Mouse (Mus musculus) cerebellum, adult 18-20 months (tissue): ENCODE data around the gene Col7a1.

Source experiments
- DNase-seq, 2 experiments: peaks; one replicate each; pipeline ENCODE4 v3.0.0; 2021

Col7a1 gene

DNA sequence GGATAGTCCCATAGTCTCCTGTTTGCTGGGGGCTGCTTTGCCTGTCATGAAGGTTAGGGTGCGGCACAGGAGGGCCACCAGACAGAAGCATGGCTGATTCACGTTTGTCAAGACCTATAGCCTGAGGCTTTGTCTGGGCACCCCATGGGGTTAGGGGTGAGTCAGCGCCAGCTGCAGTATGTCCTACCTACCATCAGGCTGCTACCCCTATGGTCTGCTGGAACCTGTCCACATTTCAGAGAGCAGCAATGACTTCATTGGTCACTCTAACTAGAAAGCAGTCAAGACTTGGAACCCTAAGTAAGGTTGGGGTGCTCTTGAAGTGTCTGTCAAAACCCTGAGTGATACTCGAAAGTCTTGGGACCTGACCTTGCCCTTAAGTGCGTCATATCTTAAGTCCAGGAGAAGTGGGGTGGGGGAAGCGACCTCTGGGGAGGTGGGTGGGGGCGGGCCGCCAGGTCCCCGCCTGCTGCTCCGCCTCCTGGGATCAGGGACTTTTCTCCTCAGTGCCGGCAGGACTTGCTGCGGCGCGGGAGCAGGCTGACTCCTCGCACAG lies at the start of gene Col7a1:
TSS of gene Col7a1 (plus strand) at position 506 of the 556 bp plus-strand sequence.
- no peak for DNase-seq

GRCm38 (mm10) chr9:108912308-108912707 lies 41.1 kb upstream of the Col7a1 start:
- DNase-seq, result no peak

- DNase-seq, result no peak
These were observed 40.2 kb upstream of the Col7a1 start for GRCm38 (mm10) chr9:108913161-108913560.

DNA sequence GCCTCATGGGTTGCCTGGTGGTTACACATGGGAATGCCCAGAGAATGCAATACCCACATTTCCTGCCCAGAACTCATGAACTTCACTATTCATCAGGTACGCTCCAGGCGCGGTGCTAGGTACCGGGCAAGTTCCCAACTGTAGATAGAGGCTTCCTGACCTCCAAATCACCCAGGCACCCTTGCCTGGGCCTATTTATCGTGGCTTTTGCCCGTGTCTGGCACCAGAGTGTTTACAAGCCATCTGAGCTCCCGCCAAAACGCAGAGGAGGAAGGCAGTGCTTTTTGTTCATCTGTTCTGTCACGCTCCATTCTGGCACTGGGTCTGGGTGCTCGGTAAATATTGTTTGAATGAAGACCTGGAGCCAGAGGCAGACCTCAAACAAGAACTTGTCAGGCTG lies 39.8 kb upstream of the Col7a1 start:
- DNase-seq, result no peak

DNA sequence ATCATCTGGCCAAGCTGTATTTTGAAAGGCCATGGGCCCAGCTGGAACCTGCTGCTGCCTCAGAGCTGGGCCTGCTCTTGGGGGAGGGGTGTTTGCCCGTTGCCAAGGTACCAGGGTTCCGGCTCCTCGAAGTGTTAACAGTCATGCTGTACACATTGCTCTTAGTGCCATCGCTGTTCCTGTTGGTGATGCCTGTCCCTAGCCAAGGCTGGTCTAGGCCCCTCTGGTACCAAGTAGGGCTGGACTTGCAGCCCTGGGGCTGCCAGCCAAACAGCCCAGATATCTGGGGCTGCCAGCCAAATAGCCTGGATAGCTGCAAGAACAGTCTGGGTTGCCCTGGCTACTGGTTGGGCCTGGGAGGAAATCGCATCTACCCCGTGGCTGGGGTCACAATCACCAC lies 38.9 kb upstream of the Col7a1 start, which contains the start of gene Tmem89:
TSS of gene Tmem89 (plus strand) at position 129 of the 400 bp plus-strand sequence.
- peak; percentile 48 to 51 for DNase-seq

- no peak for DNase-seq
These were observed 27.5 kb upstream of the Col7a1 start for GRCm38 (mm10) chr9:108925897-108926296.

DNA sequence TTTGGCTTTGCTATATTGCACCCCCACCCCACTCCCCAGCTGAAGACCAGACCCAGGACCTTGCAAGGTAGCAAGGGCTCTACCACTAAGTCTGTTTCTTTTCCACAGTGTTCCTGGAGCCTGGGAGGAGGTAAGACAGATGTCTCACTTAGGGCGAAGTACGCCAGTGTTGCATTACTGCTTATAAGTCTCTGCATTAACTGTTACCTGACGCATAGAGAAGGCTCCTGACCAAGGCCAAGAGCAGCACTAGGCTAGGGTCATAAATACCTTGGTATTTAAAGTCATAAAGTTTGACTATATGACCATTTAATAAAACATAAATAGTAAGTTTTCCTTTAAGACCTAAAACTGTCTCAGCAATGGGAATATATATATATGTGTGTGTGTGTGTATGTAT lies 25.0 kb upstream of the Col7a1 start:
- no peak for DNase-seq

DNA sequence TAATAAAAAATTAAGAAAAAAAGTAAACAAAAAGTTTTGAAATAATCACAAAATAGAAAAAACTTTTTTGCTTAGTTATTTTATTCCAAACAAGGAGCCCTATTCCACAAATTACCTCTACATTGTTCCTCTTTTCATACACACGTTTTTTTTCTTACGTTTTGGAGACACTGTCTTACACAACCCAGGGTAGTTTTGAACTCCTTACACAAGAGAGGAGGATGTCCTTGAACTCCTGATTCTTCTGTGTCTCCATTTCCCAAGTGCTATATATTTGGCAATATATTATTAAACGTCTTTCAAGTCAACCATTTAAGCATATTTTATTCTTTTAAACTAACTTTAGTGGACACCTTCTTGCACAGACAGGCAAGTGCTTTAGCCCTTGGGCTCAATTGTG lies 17.4 kb upstream of the Col7a1 start:
- DNase-seq, result no peak

DNA sequence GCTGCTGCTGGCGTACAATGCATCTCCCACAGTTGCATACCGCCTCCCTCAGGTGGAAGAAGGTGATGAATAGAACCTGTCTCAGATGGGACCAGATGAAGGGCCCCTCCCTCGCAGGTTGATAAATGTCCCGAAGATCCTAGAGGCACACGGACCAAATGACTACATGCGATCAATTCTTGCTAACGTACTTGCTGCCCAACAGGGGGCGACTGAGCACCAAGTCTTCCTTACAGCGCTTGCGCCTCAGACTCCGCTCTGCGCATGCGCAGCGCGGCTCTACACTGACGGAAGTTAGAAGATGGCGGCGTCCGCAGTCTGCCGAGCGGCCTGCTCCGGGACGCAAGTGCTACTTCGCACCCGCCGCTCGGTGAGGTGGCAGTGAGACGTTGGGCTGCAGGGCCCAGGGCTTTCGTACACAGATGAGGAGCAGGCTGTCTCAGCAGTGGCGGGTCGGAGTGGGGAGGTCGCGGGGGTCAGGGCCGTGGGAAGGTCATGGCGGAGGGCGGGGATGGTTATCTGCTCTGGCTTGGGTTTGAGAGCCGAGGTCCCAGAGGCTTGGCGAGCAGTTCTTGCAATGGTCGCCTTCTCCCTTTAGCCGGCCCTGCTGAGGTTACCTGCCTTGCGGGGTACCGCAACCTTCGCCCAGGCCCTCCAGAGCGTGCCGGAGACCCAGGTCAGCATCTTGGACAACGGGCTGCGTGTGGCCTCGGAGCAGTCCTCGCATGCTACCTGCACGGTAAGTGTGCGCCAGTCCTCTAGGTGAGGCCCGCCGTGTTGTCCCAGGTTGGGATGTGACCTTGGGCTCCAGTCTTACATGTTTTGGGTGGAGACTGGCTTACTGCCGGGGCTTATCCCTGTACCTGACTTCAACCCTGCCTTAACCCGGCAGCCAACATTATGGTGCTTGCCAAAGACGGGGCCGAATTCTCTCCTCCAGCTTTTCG lies 16.7 kb upstream of the Col7a1 start, which contains the start of gene Uqcrc1:
TSS of gene Uqcrc1 (plus strand) at position 216 of the 947 bp plus-strand sequence.
- peak; percentile 96 to 99 for DNase-seq

DNA sequence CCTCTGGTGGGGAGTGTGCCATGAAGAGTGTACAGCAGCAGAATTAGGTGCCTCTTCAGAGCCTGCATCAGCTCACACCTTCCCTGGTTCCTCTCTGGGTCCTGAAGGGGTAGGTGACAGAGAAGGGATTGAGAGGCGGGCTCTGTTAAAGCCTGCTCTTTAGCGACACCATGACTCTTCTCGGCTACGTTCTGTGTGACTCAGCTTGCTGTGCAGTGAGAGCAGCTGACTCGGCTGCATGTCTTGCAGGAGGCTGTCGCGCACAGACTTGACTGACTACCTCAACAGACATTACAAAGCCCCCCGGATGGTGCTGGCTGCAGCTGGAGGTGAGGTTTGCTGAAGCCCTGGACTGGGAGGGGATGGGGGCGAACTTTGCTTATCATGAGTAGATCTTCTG lies 8.3 kb upstream of the Col7a1 start:
- no peak for DNase-seq

DNA sequence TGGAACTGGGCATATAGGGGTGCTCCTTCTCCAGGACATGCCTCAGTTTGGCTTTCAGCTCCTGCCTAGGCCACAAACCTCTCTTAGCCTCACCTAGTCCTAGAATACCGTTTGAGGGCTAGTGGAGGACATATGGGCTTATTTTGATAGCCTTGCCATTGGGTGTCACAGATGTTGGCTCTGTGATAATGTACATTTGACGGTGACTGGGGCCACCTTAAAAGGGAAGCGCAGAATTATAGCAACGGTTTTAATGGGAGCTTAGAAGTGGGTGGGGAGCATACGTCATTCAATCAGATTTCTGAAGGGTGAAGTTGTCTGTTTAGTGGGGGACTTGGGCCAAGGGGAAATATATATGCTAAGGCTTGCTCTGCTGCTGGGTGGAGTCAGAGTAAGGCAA lies 7.8 kb upstream of the Col7a1 start:
- no peak for DNase-seq

DNA sequence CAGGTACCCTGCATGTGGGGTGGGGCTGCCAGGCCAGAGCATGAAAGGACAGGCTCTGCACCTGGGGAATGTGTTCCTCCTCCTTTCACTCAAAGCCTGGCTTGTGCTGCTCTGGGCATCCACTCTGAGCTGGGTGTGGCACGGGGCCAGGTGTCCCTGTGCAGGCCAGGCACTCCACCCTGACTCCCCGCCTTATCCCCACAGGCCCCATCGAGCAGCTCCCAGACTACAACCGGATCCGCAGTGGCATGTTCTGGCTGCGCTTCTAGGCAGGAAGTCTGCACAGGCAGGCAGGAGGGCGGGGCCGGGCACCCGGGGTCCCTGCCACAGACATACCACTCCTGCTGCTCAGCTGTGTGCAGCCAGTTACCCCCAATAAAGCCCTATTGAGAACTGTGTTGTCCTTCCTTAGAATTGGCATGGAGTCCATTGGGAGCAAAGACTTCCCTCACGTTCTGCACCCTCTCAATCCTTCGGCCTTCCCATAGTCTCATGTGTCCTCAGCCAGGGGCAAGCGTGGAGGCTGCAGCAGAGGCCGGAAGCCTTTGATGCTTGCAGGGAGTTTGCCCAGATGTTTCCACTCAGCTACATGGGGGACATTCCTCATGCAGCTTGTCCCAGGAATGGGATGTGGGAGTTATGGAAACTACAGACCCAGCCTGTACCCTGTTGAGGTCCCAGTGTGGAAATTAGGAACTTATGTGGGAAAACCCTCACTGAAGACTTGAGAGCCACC lies 4.0 kb upstream of the Col7a1 start:
- peak; percentile 53 to 64 for DNase-seq

DNA sequence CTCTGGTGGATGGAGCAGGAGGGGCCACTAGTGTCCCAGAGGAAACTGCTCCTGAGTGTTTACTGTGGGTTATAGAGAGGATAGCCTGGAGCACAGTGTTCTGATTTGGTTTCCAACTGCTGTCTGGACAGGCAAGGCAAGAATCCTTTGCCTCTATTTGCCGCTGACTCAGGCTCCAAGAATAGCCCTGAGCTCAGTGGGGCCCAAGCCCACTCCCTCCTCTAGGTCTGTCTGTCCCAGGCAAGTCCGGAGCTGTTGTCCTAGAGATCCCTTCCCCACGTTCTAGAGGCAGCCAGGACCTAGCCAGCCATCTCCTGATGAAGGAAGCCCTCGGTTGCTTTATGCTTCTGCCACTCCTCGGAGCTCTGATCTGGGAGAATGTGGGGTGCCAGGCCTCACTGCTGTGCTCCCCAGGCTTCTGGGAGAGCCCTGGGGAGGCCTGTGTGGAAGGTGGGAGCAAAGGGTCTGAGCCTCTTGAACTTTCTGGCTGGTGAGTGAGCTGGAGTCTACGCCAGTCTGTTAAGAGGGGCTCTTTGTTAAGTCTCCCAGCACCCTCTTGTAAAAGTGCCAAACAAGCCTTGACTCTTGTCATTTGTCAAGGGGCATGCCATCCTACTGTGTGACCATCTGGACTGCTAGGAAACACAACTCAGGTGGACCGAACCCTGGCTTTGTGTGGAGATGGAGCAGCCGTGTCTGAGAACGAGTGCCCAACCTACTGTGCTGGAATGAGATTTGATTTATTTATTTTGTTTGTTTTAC lies 3.2 kb upstream of the Col7a1 start:
- peak; percentile 34 to 39 for DNase-seq

DNA sequence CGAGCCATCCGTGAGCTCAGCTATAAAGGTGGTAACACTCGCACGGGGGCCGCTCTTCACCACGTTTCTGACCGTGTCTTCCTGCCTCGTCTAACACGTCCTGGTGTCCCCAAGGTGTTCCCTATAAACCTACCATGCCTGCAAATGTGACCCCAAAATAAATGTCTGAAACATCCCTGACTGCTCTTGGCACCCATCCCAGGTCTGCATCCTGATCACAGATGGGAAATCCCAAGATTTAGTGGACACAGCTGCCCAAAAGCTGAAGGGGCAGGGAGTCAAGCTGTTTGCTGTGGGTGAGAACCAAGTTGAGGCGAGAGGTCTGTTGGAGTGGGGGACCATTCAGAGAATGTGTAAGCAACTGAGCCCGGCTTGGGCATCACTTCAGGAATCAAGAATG lies 1.9 kb downstream of the Col7a1 start:
- no peak for DNase-seq

GRCm38 (mm10) chr9:108955846-108956245 lies 2.5 kb downstream of the Col7a1 start:
- no peak for DNase-seq

GRCm38 (mm10) chr9:108963577-108963976 lies 10.2 kb downstream of the Col7a1 start:
- no peak for DNase-seq

GRCm38 (mm10) chr9:108964338-108964737 lies 11.0 kb downstream of the Col7a1 start:
- DNase-seq, result no peak

DNA sequence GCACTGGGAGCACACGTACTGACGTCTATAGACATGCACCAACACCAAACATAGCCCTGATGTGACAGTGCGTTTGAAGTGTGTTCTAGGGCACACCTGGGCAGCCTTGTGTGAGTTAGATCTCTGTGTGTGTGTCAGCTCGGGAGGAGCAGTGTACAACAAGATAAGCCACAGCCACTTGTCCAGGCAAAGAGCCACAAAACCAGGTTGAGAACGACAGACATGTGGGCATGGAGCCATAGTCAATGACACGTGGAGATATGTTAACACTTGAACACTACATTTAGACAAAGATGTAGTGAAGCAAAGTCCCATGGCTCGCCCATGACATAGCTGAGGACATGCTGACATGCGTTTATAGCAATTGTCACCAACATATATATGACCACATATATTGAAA lies 17.2 kb downstream of the Col7a1 start:
- no peak for DNase-seq

- no peak for DNase-seq
These were observed 23.1 kb downstream of the Col7a1 start for GRCm38 (mm10) chr9:108976483-108976882.

DNA sequence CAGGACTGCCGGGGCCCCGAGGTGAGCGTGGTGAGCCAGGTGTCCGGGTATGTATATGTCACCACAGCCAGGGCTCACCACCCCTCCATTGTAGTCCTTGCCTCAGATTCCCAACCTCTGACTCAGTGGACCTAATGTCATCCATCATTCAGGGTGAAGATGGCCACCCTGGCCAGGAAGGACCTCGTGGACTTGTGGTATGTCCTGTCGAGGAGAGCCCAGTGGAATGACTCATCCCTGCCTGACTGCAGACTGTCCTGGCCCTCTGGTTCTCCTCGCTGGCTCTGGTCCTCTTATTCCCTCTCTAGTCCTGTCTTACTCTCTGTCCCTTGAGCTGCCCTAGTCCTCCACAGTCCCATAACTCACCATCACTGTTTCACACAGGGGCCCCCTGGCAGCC lies 24.6 kb downstream of the Col7a1 start:
- DNase-seq, result no peak

DNA sequence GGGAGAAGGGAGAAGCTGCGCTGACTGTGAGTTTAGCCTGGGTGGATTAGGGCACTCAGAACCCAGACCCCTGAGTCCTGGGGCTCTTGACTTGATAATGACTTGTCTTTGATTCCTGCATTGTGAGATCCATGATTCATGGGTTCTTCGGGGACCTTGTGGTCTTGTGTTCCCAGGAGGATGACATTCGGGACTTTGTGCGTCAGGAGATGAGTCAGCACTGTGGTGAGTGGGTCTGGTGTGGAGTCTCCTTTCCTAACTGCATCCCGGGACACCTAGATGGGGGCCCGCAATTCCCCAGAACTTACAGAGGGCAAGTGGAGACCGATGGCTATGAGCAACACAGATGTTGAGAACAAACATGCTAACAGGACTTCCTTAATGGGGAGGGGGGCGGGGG lies 29.1 kb downstream of the Col7a1 start:
- DNase-seq, result no peak

DNA sequence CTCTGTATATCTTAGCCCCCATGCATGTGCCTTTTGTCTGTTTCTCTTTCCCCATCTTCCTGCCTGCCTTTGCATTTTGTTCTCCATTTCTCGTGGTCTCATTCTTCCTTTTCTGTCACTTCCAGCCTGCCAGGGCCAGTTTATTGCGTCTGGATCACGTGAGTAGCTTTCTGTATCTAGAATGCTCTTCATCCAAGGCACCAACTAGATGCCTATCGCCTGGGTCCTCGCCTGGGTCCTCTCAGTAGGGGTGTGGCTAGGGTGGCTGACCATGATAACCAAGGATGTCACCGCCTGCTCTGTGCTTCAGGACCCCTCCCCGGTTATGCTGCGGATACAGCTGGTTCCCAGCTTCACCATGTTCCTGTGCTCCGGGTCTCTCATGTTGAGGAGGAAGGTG lies 29.8 kb downstream of the Col7a1 start:
- no peak for DNase-seq

GRCm38 (mm10) chr9:108985710-108986109 lies 32.3 kb downstream of the Col7a1 start, which contains the start of gene Ucn2:
Gene Ucn2, plus strand, starts transcription at chr9:108986010.
- no peak for DNase-seq
